Mouse (Mus musculus) intestine, embryonic 16.5 days (tissue): Measurements from ENCODE around the gene Prdm16. TPM values are rescaled to one million over a fixed set of nuclear protein-coding genes. Genes with fewer than 3 reads are reported as not detected.

Experiments
- ATAC-seq: fragments of 200-750 bp; cut with Nextera tagmentation; 2 replicates; pipeline ENCODE4 v1.8.0; 2017; ENCODE audit warnings: moderate TSS enrichment, moderate library complexity
- H3K27ac ChIP-seq: fragments of 300-500 bp; sonication (generic); 2 replicates; pipeline ENCODE4 v1.5.1; 2014; ENCODE audit warnings: mild to moderate bottlenecking, low read length
- H3K27me3 ChIP-seq: fragments of 300-500 bp; sonication (generic); replicated peaks from 2 replicates; pipeline ENCODE4 v1.6.1; 2014; ENCODE audit warnings: low read length, control low read depth, mixed read lengths; ENCODE audit not compliant: control insufficient read depth, insufficient read depth
- H3K36me3 ChIP-seq: fragments of 300-500 bp; sonication (generic); 2 replicates; pipeline ENCODE4 v1.6.1; 2014; ENCODE audit warnings: low read length, control low read depth; ENCODE audit not compliant: control insufficient read depth, insufficient read depth
- H3K4me1 ChIP-seq: fragments of 300-500 bp; sonication (generic); 2 replicates; pipeline ENCODE4 v1.6.1; 2014; ENCODE audit warnings: low read length, control low read depth, mixed read lengths; ENCODE audit not compliant: control insufficient read depth, insufficient read depth
- H3K4me2 ChIP-seq: fragments of 300-500 bp; sonication (generic); 2 replicates; pipeline ENCODE4 v1.6.1; 2014; ENCODE audit warnings: low read depth, low read length, control low read depth
- H3K4me3 ChIP-seq: fragments of 300-500 bp; sonication (generic); 2 replicates; pipeline ENCODE4 v1.5.1; 2014; ENCODE audit warnings: mild to moderate bottlenecking, low read length
- H3K9ac ChIP-seq: fragments of 300-500 bp; sonication (generic); 2 replicates; pipeline ENCODE4 v1.6.1; 2014; ENCODE audit warnings: low read depth, low read length
- H3K9me3 ChIP-seq: fragments of 300-500 bp; sonication (generic); 2 replicates; pipeline ENCODE4 v1.6.1; 2016; ENCODE audit warnings: low read length, control low read depth; ENCODE audit not compliant: control insufficient read depth
- WGBS: fragments of 180-500 bp; shearing (Covaris S2); extraction: QIAGEN DNeasy Blood & Tissue Kit; methylation state at CpG from one replicate; pipeline ENCODE4 v1.1.7; 2014; 5-methylcytosine and 5-hydroxymethylcytosine counted together
- polyA plus RNA-seq: library from polyadenylated mRNA; unstranded; fragments of >200 nt; fragmentation: Nextera tagmentation; extraction: Ambion mirVana; gene quantifications from 2 replicates; pipeline ENCODE4 v1.2.1, GENCODE M21; 2015

Prdm16 gene
- polyA plus RNA-seq, 1 experiment from 2014 or later: 17.6 TPM

DNA sequence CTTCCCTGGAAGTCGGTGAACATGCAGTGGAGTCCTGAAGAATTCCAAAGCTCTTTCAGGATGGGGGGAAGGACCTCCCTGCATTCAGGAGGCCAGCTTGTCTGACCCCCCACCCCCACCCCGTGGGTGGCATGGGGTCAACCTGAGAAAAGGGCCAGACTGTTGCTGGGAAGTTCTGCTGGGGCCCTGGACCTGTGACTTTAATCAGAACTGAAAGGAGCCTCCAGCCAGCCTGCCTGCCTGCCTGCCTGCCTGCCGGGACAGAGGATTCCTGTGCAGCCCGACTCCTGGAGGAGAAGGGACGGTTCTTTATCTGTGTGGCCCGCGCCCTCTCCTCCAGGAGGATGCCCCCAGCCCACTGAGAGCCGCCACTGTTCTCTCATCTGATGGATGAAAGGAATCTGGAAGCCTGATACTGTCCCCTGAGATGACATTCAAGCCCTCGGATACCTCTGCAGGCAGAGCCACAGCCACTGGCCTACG is 214.2 kb downstream of the Prdm16 start:
- WGBS: 22% methylated on average over 10 of the region's 10 CpGs
- Histone ChIP-seq H3K4me2 (no peak overlapping the region), H3K9me3 (0 out of 2 replicates have a peak, but pooled peaks cover 6% of the 10 kb centered on the region), H3K9ac (no peak overlapping the region), H3K36me3 (no peaks in the 10 kb centered on the region), H3K27me3 (no peaks in the 10 kb centered on the region), H3K4me3 (no peak overlapping the region), H3K4me1 (0 out of 2 replicates have a peak, but pooled peaks cover 9% of the 10 kb centered on the region), H3K27ac (no peak overlapping the region)
- ATAC-seq: no peak

DNA sequence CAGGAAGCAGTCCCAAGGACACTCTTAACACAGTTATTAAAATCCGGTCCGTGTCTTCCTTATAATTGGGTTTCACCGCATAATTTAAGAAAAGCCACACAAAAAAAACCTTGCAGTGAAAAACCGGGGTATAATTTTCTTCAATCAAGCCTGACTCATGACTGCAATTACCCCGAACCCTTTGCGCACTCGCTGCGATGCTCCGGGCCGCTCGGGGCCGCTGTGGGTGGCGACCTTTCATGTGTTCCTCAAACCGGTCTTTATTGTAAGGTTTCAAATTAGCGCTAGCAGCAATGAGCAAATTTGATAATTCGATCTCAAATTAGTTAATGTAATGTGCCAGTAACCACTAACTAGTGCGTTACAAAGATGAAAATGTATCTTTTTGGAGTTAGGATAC is 215.9 kb downstream of the Prdm16 start:
- Histone ChIP-seq H3K4me3 (no peak overlapping the region), H3K36me3 (no peaks in the 10 kb centered on the region), H3K27me3 (no peaks in the 10 kb centered on the region), H3K4me1 (peaks cover 17% of the 10 kb centered on the region; the same call in 1 of the 2 replicates), H3K4me2 (no peak overlapping the region), H3K9me3 (0 out of 2 replicates have a peak, but pooled peaks cover 6% of the 10 kb centered on the region), H3K27ac (no peak overlapping the region), H3K9ac (no peak overlapping the region)
- ATAC-seq: no peak
- 88% methylated on average over 17 of the region's 17 CpGs for WGBS

DNA sequence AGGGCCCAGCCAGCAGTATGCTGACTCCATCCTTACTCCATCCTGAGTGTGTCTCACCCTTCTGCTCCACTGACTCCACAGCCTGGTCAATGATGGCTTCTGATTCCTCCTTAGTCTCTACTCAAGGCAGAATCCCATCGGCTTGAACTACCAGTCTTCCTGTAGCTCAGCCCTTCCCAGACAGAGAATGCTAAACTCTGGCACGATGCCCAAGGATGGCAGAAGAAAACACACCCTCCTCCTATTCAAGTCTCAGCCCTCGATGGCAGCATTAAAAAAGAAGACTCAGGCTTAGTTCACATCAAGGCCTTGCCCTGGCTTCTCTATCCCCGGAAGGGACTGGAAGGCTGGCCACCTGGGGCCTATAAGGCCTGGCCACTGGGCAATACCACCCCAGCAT is 216.9 kb downstream of the Prdm16 start:
- 77% methylated on average over 4 of the region's 4 CpGs for WGBS

GRCm38 (mm10) chr4:154418993-154419392 is 217.7 kb downstream of the Prdm16 start:
- Histone ChIP-seq H3K4me2 (no peak overlapping the region), H3K36me3 (no peaks in the 10 kb centered on the region), H3K4me3 (no peak overlapping the region), H3K27ac (peak overlapping the region; percentile 88), H3K4me1 (peaks cover 13% of the 10 kb centered on the region; the same call in 1 of the 2 replicates), H3K9me3 (0 out of 2 replicates have a peak, but pooled peaks cover 6% of the 10 kb centered on the region), H3K27me3 (no peaks in the 10 kb centered on the region), H3K9ac (no peak overlapping the region)
- WGBS: 31% methylated on average over 2 of the region's 2 CpGs
- ATAC-seq: peak; percentile 19

More for the DNA sequence above, 216.9 kb downstream of the Prdm16 start:
- ATAC-seq: no peak
- no peak overlapping the region for H3K4me3 ChIP-seq
- no peak overlapping the region for H3K9ac ChIP-seq
- H3K9me3 ChIP-seq: 0 out of 2 replicates have a peak, but pooled peaks cover 6% of the 10 kb centered on the region
- H3K36me3 ChIP-seq: no peaks in the 10 kb centered on the region
- H3K4me2 ChIP-seq: no peak overlapping the region
- H3K27me3 ChIP-seq: no peaks in the 10 kb centered on the region
- H3K27ac ChIP-seq: 0 out of 2 replicates have a peak overlapping the region, but pooled peaks have one; percentile 88
- H3K4me1 ChIP-seq: peaks cover 14% of the 10 kb centered on the region; the same call in 1 of the 2 replicates

DNA sequence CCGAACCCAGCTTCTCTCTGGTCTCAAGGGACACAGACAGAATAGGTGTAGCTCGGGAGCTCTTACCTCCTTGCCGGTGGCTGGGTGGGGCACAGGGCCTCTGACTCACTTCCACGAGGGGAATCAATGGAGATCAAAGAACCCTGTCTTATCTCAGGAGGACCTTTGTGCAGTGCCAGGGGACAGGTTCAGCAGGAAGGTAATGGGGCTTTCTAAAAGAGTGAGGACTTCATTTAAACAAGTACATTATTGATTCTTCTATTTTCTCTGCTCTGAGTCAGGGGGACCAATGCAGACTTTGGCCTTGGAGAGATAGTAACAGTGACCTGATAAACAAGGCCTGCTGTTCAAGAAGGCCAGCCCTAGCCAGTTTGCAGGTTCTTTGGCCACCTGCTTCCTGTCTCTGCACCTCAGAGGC is 218.3 kb downstream of the Prdm16 start:
- H3K4me3 ChIP-seq: no peak overlapping the region
- H3K9ac ChIP-seq: peak overlapping the region; percentile 25
- H3K27me3 ChIP-seq: no peaks in the 10 kb centered on the region
- peaks cover 16% of the 10 kb centered on the region; the same call in 1 of the 2 replicates for H3K4me1 ChIP-seq
- peak overlapping the region; percentile 88 for H3K27ac ChIP-seq
- peak overlapping the region; percentile 13; the same call in 1 of the 2 replicates for H3K4me2 ChIP-seq
- ATAC-seq: peak; percentile 92
- WGBS: 41% methylated on average over 4 of the region's 4 CpGs
- 0 out of 2 replicates have a peak, but pooled peaks cover 6% of the 10 kb centered on the region for H3K9me3 ChIP-seq
- no peaks in the 10 kb centered on the region for H3K36me3 ChIP-seq

GRCm38 (mm10) chr4:154416728-154417127 is 219.9 kb downstream of the Prdm16 start:
- H3K36me3 ChIP-seq: no peaks in the 10 kb centered on the region
- H3K4me2 ChIP-seq: no peak overlapping the region
- no peak overlapping the region for H3K4me3 ChIP-seq
- H3K9ac ChIP-seq: no peak overlapping the region
- no peaks in the 10 kb centered on the region for H3K27me3 ChIP-seq
- peaks cover 20% of the 10 kb centered on the region; the same call in 1 of the 2 replicates for H3K4me1 ChIP-seq
- 58% methylated on average over 6 of the region's 6 CpGs for WGBS
- H3K27ac ChIP-seq: peak overlapping the region; percentile 91
- no peak for ATAC-seq
- 0 out of 2 replicates have a peak, but pooled peaks cover 6% of the 10 kb centered on the region for H3K9me3 ChIP-seq

GRCm38 (mm10) chr4:154414885-154415284 is 221.8 kb downstream of the Prdm16 start:
- Histone ChIP-seq H3K27ac (peak overlapping the region; percentile 91), H3K36me3 (no peaks in the 10 kb centered on the region), H3K9me3 (0 out of 2 replicates have a peak, but pooled peaks cover 6% of the 10 kb centered on the region), H3K4me1 (peaks cover 36% of the 10 kb centered on the region), H3K4me2 (no peak overlapping the region), H3K9ac (peak overlapping the region; percentile 25), H3K4me3 (no peak overlapping the region), H3K27me3 (no peaks in the 10 kb centered on the region)
- 47% methylated on average over 4 of the region's 4 CpGs for WGBS
- ATAC-seq: peak; percentile 29

- peak overlapping the region; percentile 79 for H3K27ac ChIP-seq
- no peaks in the 10 kb centered on the region for H3K27me3 ChIP-seq
- H3K4me1 ChIP-seq: peaks cover 42% of the 10 kb centered on the region
- no peaks in the 10 kb centered on the region for H3K9me3 ChIP-seq
- H3K4me3 ChIP-seq: peak overlapping the region; percentile 4
- peak overlapping the region; percentile 32 for H3K4me2 ChIP-seq
- ATAC-seq: peak; percentile 63
- WGBS: 40% methylated on average over 8 of the region's 8 CpGs
- peak overlapping the region; percentile 47 for H3K9ac ChIP-seq
- no peaks in the 10 kb centered on the region for H3K36me3 ChIP-seq
Measured at GRCm38 (mm10) chr4:154410559-154410958, 226.1 kb downstream of the Prdm16 start.

DNA sequence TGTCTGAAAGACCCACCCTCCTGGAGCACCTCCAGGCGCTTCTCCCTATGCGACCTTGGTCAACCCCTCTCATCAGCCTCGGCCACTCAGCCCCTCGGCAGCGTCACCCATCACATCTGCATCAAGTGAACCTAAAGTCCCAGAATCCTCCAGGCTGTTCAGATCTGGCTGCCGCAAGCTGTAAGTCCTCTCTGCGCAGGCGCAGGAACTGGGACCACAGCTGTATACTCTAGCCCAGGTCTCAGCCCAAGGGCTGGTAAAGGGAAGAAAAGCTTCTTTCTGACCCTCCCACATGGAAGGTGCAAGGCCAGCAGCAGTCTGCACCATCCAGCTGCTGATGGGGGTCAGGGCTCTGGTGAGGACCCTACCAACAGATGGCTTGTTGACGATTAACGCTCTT is 226.8 kb downstream of the Prdm16 start:
- Histone ChIP-seq H3K4me1 (peaks cover 42% of the 10 kb centered on the region), H3K4me3 (no peak overlapping the region), H3K27ac (peak overlapping the region; percentile 79), H3K36me3 (no peaks in the 10 kb centered on the region), H3K9ac (0 out of 2 replicates have a peak overlapping the region, but pooled peaks have one; percentile 50), H3K4me2 (0 out of 2 replicates have a peak overlapping the region, but pooled peaks have one; percentile 37), H3K9me3 (no peaks in the 10 kb centered on the region), H3K27me3 (no peaks in the 10 kb centered on the region)
- ATAC-seq: no peak
- WGBS: 61% methylated on average over 10 of the region's 10 CpGs
